Mouse (Mus musculus): ENCODE data around the gene Gm11060.

DNA sequence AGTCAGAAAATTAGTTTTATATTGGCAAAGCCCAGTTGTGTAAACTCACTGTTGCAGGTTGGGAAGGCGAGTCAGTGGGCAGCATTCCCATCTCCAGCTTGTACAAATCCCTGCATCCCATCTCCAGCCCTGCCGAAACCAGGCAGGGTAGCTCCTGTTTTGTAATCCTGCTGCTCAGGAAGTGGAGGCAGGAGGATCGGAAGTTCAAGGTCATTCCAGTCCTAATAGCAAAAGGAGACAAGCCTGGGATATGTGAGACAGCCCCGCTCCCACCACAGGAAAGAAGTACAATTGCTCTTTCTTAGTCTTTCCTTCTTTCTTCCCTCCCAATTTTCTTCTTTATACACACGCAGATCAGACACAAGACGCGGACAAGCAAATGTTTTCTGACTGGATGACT lies 8.7 kb downstream of the Gm11060 start:
- TF ChIP-seq MYOD1 (IDR thresholded peaks at IDR 0.05; ENCODE audit: control insufficient read depth, insufficient read length, low read depth) (no peak), CTCF (IDR thresholded peaks at IDR 0.05; ENCODE audit: control insufficient read depth, insufficient read depth, insufficient read length) (no peak), USF1 (IDR thresholded peaks at IDR 0.05; ENCODE audit: low read depth) (no peak), MAX (IDR thresholded peaks at IDR 0.05) (no peak), MYOG (IDR thresholded peaks at IDR 0.05; ENCODE audit: control insufficient read depth, extremely low read depth, insufficient read length) (no peak), CEBPB (IDR thresholded peaks at IDR 0.05; ENCODE audit: low read depth) (no peak), FOSL1 (IDR thresholded peaks at IDR 0.05; ENCODE audit: insufficient read depth, low read length, poor library complexity, severe bottlenecking) (no peak)
